Mouse (Mus musculus): ENCODE results near the gene Daam1. TPM values are rescaled to one million over a fixed set of nuclear protein-coding genes. Genes with fewer than 3 reads are reported as not detected.
"Not testable (repeated sequence)": the region's sequence is repeated elsewhere in the genome, so short reads cannot be mapped to it uniquely, and the experiment has no call there.

The Daam1 gene
- total RNA-seq, 2 experiments from 2014 or later: 68.1 to 82.1 TPM

GRCm38 (mm10) chr12:71831258-71832087, 595 bp downstream of the Daam1 start:
- intact Hi-C loops (cut with DNase I): loop anchor here (1.0 to 2.0 kb wide), 3 partner anchors 56 to 145 kb away; no protein-coding TSS in a partner anchor
- peak; percentile 59 to 68 for DNase-seq

- intact Hi-C loops (cut with DNase I): no loop called here
- peak; percentile 61 to 62 for DNase-seq
Measured at GRCm38 (mm10) chr12:71832225-71832624, 1.3 kb downstream of the Daam1 start.

DNA sequence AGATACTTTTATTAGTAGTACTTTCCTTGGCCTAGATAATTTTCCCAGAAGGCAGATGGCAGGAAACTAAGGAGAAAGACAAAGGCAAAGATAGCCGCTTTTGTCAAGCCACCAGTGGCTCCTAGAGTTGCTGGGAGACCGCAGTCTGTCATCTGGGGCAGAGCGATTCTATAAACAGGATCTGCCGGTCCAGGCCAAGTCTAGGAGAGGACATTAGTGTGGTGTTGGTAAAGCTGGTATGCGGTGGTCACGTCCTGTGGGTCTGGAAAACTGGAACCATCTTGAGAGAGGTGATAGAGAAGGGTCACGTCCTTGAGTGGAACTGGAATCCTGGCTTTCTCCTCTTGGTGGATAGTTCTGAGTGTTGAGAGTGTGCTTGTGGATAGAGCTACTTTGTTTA, 3.2 kb downstream of the Daam1 start:
- DNase-seq: no peak
- intact Hi-C loops (cut with DNase I): loop anchor here (1.0 kb wide), 1 partner anchor 102 kb away; no protein-coding TSS in a partner anchor

- intact Hi-C loops (cut with DNase I): no loop called here
- DNase-seq: no peak
Measured at GRCm38 (mm10) chr12:71835966-71836668, 5.2 kb downstream of the Daam1 start.

GRCm38 (mm10) chr12:71836776-71837175, 5.9 kb downstream of the Daam1 start:
- no peak for DNase-seq
- intact Hi-C loops (cut with DNase I): no loop called here

DNA sequence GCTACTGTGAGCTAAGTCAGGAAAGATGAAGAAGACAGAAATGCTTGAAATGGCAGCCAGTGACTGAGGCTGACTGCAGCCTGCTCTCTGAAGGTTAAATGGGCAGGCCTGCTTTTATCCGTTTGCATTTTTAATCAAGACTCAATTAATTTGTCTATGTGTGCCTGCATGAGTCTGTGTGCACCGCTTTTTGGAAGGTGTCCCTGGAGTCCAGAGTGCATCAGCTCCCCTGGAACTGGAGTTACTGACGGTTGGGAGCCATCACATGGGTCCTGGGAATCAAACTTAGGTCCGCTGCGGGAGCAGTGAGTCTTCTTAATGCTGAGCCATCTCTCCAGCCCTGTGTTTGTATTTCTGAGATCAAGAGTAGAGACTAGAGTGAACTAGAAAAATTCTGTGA, 6.7 kb downstream of the Daam1 start:
- no peak for DNase-seq
- intact Hi-C loops (cut with DNase I): no loop called here

DNA sequence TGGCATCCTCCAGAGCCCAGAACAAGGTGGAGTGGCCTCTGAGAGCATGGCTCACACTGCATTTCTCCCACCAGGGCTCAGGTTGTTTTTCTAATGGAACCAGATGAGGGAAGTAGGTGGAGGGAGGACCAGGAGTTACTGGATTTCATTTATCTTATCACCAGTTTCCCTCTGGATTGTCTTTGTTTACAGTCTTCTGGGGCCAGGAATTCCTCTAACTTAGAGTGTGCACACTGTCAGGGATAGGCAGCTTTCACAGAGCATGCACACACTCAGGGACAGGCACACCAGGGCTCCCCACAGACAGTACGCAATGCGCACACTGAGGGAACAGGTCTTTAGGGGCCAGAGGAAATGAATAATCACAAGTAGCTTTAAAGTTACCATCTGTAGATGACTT, 7.4 kb downstream of the Daam1 start:
- no peak for DNase-seq
- intact Hi-C loops (cut with DNase I): no loop called here

GRCm38 (mm10) chr12:71839653-71840052, 8.8 kb downstream of the Daam1 start:
- intact Hi-C loops (cut with DNase I): no loop called here
- DNase-seq: no peak

DNA sequence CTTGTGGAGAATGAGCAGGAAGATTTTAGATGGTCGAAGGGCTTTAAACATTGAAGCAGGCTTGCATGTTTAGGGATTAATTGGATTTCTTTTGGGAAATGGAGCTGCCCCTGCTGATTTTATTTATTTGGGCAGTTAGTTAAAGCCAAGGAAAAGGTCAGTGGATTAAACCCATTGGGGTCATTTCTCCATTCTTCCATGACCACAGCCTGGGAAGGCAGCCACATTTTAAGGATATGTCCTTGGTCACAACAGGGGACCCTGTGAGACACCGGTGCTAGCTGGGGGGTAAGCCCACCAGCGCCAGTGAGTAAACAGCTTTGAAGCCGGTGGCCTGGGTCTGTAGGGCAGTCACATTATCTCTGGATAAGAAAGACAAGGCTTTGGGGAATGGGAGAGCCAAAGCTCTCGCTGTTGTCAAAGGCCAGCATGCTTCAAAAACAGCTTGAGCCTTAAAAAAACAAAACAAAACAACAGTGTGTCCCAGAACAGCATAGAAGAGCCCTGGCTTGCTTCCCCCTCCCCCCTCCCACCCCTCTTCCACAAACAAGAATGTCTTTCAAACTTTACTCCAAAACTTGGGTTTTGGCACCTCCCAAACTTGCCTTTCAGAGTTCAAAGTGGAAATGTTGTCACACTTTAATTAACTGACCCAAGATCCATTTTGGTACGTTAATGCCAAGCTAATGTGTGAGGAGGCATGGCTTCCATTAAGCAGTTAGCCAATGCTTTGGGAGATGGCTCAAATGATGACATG, 9.7 kb downstream of the Daam1 start:
- DNase-seq: no peak
- intact Hi-C loops (cut with DNase I): no loop called here

- intact Hi-C loops (cut with DNase I): no loop called here
- DNase-seq: peak in 1 of 2 experiments; percentile 49
Measured at GRCm38 (mm10) chr12:71842006-71842405, 11.1 kb downstream of the Daam1 start.

GRCm38 (mm10) chr12:71842588-71842987, 11.7 kb downstream of the Daam1 start:
- intact Hi-C loops (cut with DNase I): no loop called here

GRCm38 (mm10) chr12:71845486-71845885, 14.6 kb downstream of the Daam1 start:
- no peak for DNase-seq

More at GRCm38 (mm10) chr12:71842588-71842987, 11.7 kb downstream of the Daam1 start:
- no peak for DNase-seq

GRCm38 (mm10) chr12:71846416-71846815, 15.5 kb downstream of the Daam1 start:
- intact Hi-C loops (cut with DNase I): not testable (repeated sequence)

More at GRCm38 (mm10) chr12:71845486-71845885, 14.6 kb downstream of the Daam1 start:
- intact Hi-C loops (cut with DNase I): no loop called here

GRCm38 (mm10) chr12:71847024-71847423, 16.1 kb downstream of the Daam1 start:
- DNase-seq; intact Hi-C loops (cut with DNase I): not testable (repeated sequence)

More at GRCm38 (mm10) chr12:71846416-71846815, 15.5 kb downstream of the Daam1 start:
- DNase-seq: not testable (repeated sequence)

DNA sequence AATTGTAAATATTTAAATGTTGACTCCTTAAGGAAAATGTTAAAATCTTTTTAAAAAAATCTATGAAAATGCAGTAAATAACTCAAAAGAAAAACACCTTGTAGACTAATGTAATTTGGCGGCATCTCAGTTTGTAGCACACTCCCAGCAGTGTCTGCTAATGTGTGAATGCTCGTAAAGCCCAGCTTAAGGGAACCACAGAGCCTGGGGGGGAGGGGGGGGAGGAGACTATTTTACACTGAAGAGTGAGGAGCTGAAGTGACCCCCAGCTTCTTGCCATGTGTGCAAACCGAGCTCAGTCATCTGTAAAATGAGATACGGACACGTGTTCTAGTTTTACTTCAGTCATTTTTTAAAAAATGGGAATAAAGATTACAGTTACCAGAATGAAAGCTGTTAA, 16.7 kb downstream of the Daam1 start:
- intact Hi-C loops (cut with DNase I): no loop called here

GRCm38 (mm10) chr12:71848037-71848776, 17.3 kb downstream of the Daam1 start:
- intact Hi-C loops (cut with DNase I): no loop called here

More for the DNA sequence above, 16.7 kb downstream of the Daam1 start:
- no peak for DNase-seq

DNA sequence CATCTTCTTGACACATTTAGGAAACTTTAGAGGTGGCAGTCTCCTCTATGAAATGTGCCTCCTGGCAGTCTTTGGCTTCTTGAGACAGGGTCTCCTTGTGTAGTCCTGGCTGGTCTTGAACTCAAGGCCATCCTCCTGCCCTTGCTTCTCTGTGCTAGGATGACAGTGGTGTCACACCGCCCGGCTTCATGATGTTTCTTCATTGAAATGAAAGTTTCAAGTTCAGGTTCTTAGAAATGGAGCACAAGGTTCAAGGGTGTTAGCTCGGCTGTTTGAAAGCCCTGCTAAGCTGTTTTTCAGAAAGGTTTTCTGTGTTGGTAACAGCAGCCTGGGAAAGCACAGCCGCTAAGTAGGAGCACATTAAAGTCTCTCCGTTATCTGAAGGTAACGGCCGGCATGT, 18.2 kb downstream of the Daam1 start:
- intact Hi-C loops (cut with DNase I): no loop called here
- DNase-seq: no peak

More at GRCm38 (mm10) chr12:71848037-71848776, 17.3 kb downstream of the Daam1 start:
- DNase-seq: no peak

DNA sequence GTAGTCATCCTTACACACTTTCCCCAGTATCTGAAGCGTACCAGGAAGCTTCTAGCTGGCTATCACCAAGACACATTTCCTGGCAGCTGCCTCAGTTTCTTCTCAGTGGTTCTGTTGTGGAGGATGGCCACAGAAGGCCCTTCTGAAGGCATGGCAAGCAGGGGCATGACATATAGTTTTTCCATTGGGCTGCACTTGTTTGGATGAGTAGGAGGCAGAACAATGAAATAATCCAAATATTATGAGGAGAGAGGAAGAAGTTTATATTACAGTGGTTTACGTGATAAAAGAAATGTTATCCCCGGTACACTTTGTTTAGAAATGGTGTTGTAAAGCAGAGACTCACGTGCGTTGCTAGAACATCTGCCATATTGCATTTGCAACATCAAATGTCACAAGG, 19.3 kb downstream of the Daam1 start:
- no peak for DNase-seq
- intact Hi-C loops (cut with DNase I): no loop called here

GRCm38 (mm10) chr12:71852678-71853077, 21.8 kb downstream of the Daam1 start:
- intact Hi-C loops (cut with DNase I): no loop called here

DNA sequence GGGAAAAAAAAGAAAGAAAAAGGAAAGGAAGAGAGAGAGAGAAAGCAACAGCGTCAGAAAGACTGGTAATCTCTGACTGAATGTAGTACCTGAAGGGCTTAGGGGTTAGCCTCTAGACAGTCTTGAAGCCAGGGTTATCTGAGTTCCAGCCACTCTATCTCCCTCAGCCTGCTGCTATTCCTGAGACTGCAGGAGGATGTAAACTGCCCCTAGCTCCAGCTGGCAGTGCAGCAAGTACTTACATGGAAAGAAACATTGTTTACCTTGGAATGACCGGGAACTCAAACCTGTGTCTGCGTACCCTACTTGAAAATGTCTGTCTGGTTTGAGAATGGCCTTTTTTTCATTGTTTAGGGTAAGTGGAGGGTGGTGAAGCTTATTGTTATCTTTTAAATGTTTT, 22.8 kb downstream of the Daam1 start:
- intact Hi-C loops (cut with DNase I): no loop called here
- DNase-seq: no peak

More at GRCm38 (mm10) chr12:71852678-71853077, 21.8 kb downstream of the Daam1 start:
- no peak for DNase-seq

All from heart, postnatal 36 days (tissue).